Mouse (Mus musculus) right cerebral cortex, postnatal 25 days (tissue): ENCODE measurements around the gene Plac8.

ENCODE experiments used
- DNase-seq: peaks from one replicate; pipeline ENCODE4 v3.0.0; 2022

The Plac8 gene

GRCm38 (mm10) chr5:100572069-100572468 lies at the start of gene Plac8:
Plac8 (minus strand) TSS chr5:100572245.
- no peak for DNase-seq

GRCm38 (mm10) chr5:100620952-100621351 lies 48.9 kb upstream of the Plac8 start:
- no peak for DNase-seq

DNA sequence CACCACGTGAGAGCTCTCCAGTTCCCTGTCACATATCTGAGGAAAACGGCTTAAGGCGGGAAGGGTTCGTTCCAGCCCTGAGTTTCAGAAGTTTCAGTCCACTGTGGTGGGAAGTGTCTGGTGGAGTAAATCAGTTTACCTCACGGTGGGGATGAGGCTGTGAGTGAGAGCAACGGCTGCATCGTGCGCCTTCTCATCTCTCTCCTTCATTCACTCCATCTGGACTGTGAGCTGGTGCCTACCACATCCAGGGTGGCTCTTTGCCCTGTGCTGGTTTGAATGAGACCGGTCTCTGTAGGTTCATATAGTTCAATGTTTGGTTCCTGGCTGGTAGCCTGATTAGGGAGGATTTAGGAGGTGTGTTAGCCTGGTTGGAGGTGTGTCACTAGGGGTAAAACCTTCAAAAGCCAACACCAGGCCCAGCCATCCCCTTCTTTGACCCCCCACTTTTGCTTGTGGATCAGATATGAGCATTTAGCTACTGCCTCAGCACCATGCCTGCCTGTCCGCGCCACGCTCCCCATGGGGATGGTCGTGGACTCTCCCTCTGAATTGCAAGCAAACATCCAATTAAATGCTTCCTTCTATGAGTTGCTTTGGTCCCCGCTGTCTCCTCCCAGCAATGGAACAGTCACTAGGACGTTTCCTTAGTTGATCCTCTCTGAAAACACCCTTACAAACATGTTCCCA lies 47.7 kb upstream of the Plac8 start:
- DNase-seq, result no peak

DNA sequence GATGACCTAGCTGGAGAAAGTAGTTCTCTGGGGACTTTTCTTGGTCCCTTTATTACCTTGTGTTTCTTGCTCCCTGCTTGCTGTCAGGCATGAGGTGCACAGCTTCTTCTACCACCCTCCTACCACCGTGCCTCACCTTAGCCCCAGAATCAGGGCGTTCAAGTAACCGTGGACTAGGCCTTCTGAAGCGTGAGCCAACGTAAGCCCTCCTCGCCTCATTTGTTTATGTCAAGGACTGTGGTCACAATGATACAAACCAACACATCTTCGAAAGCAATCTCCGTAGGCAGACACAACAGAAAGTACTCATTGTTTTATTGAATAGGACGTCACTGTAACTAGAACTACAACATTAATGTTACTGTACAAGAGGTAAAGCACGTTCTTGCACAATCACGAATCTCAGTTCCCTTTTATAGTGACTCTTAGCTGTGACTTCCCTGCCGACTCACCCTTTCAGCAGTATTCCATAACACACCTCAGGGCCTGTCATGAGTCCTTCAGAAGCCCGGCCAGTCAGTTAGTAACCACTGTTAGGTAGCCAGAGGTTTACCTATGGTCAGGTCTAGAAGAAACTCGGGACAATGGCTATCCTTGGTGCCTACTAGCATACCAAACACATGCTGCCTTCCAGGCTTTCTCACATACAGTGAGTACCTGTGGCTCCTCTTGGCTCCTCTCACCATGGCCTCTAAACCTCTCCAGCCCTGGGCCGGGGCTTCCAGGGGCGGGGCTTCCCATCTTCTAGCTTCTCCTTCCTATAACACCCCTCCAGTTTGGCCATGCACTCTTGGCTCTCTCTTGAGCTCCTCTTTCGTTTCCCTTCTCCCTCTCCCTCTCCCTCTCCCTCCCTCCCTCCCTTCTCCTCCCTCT lies 42.1 kb upstream of the Plac8 start:
- DNase-seq, result no peak

- DNase-seq, result no peak
Measured at GRCm38 (mm10) chr5:100607868-100608267, 35.8 kb upstream of the Plac8 start.

DNA sequence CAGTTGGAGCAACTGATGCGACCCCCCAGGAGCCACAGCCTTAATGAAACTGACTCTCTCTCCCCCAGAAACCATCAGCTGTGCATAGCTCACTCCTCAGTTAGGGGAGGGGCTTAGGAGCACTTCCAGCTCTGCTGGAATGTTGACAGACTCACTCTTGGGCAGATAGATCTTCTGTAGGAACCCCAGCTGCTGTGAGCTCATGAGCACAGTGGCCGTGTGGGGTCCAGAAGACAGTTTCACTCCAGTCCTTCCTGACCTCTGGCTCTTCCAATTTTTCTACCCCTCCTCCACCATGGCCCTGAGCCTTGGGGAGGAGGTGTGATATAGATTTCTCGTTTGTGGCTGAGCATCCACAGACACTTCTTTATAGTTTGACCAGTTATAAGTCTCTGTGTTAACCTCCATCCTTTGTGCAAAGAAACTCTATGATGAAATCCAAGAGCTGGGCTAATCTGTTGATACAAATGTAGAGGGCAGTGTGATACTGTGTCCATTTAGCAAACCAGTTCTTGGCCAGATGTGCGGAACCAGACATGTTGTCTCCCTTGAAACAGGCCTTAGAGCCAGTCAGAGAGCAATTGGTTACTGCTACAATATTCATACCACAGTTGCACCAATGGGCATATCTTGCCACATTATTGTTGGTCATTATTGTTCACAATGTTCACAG lies 35.2 kb upstream of the Plac8 start:
- DNase-seq, result no peak

DNA sequence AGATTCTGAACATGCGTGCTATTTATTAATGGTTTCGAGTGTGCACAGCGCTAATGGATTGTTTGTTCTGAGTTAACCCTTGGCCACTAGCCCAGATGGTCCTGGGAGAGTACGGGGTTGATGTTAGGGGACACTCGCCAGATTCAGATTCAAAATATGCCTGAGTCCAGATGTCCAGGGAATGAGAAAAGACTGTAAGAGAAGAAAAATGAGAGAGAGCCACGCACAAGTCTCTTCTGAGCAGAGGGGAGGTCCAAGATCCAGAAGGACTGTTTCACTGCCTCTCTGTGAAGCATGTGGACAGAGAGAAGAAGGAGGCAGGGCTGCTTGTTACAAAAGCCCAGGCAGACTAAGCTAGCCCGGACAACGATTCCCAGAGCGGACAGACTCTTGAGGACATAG lies 33.8 kb upstream of the Plac8 start:
- DNase-seq, result no peak

DNA sequence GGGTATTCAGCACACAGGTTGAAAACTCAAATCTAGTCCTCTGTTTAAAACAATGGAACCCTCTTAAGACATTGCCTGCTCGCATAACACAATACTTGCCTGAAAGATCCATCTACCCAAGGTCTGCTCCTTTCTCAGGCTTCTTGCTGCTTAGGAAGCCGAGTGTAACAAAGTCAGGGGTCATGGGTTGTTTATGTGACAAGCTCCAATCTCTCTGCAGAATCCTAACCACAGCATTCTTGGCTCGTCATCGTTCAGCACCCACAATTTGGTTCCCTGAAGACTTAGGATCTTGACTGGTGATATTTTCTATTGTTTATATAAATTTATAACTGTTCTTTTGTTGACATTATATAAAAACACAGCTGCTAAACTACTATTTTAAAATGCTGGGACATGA lies 32.0 kb upstream of the Plac8 start:
- no peak for DNase-seq

DNA sequence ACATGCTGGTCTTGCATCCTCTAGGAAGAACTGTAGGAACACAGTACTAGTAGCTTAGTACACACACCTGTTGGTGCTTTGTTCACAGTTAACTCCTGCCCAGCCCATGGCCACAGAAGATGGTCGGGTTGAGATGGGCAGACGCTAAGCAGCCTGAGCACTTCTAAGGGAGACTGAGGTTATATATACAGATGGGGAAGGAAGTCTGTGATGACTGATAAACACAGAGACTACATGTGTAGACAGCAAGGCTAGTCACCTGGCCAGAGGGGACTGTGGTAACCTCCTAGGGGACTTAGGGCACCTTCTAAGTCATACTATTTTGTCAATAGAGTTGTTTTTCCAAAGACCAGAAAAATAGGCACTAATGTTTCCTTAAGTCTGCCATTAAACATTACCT lies 29.8 kb upstream of the Plac8 start:
- no peak for DNase-seq

DNA sequence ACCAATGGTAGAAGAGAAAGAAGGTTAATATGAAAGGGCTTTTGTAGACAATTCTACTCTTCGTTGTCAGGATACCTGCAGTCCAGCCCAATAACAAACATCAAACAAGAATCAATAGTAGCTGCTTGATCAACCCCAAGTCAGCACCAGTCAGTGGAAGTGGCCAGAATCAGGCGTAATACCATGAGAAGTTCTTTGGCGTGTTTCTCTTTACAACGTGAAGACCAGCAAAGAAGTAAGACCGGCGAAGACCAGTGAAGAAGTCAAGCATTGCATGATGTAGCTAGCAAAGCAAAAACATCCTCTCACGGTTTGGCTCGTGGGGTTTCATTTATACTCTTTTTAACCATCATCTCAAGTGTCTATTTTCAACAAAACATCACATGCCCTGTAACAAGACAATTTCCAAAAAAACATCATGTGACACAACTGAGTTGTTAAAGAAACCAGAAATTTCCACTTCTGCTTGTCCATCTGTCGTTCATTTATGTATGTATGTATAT lies 27.0 kb upstream of the Plac8 start:
- no peak for DNase-seq

- DNase-seq, result no peak
Measured at GRCm38 (mm10) chr5:100597886-100598485, 25.9 kb upstream of the Plac8 start.

DNA sequence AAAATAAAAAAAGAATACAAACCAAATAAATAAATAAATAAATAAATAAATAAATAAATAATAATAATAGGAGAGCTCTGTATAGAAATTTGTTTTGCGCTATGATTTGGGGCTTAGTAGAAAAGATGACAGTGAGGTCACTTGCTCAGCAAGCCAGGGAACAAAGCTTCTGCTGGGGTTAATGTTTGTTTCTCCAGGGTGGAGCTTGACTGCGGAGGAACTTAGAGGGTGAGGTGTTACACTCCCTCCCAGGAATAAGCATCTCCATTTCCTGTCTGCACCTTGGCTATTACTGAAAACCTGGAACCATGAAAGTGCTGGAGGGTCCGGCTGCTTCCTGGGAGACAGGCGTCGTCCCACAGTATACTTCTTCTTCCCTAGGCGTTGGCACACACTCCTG lies 24.0 kb upstream of the Plac8 start:
- DNase-seq, result no peak

- no peak for DNase-seq
Measured at GRCm38 (mm10) chr5:100594803-100595467, 22.9 kb upstream of the Plac8 start.

DNA sequence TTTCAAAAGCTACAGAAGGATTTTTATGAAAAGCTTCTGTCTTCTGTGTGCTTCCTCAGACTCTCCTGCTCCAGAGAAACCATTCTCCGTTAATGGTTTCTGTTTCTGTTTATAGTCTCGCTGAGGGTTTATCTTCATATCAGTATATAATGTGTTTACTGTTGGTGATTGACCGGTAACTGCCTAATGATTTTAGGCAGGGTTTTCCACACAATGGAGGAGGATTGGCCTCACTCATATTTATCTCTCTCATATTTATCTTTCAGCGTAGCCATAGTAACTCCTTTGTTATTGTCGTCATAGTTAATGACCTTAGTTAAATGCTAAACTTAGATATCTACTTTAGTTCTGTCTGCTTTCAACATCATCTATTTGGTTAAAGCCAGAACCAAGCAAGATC lies 18.5 kb upstream of the Plac8 start:
- DNase-seq, result no peak

- no peak for DNase-seq
Measured at GRCm38 (mm10) chr5:100587626-100588025, 15.6 kb upstream of the Plac8 start.

- no peak for DNase-seq
Measured at GRCm38 (mm10) chr5:100587136-100587535, 15.1 kb upstream of the Plac8 start.

DNA sequence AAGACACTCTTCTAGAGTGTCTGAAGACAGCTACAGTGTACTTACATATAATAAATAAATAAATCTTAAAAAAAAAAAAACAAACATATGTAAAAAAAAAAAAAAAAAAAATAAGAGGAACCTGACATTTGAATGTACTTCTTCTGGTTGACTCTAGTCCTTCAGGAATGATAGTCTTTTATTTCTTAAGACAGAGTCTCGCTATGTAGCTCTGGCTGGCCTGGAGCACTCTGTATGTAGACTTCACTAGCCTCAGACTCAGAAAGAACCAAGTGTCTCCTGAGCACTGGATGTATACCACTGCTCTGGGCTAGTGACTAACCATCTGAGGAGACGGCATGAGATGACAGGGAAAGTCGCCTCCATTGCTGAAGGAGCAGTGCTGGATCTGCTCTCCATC lies 13.6 kb upstream of the Plac8 start:
- DNase-seq, result no peak

DNA sequence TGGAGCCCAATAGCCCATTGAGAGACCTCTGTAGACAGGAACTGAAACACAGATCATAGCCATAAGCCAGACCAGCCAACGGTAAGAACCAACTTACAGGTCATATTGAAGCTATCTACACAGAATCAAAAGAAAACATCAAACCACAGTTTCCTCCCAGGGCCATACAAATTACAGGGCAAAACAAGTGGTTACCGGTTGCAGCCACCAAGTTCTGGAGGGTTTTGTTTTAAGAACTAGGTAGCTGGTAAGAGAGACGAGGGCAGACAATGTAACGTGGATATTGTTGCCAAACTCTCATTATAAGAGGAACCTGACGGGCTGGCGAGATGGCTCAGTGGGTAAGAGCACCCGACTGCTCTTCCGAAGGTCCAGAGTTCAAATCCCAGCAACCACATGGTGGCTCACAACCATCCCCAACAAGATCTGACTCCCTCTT lies 13.2 kb upstream of the Plac8 start:
- DNase-seq, result no peak

GRCm38 (mm10) chr5:100583066-100583465 lies 11.0 kb upstream of the Plac8 start:
- no peak for DNase-seq

- DNase-seq, result no peak
Measured at GRCm38 (mm10) chr5:100582435-100582826, 10.4 kb upstream of the Plac8 start.

DNA sequence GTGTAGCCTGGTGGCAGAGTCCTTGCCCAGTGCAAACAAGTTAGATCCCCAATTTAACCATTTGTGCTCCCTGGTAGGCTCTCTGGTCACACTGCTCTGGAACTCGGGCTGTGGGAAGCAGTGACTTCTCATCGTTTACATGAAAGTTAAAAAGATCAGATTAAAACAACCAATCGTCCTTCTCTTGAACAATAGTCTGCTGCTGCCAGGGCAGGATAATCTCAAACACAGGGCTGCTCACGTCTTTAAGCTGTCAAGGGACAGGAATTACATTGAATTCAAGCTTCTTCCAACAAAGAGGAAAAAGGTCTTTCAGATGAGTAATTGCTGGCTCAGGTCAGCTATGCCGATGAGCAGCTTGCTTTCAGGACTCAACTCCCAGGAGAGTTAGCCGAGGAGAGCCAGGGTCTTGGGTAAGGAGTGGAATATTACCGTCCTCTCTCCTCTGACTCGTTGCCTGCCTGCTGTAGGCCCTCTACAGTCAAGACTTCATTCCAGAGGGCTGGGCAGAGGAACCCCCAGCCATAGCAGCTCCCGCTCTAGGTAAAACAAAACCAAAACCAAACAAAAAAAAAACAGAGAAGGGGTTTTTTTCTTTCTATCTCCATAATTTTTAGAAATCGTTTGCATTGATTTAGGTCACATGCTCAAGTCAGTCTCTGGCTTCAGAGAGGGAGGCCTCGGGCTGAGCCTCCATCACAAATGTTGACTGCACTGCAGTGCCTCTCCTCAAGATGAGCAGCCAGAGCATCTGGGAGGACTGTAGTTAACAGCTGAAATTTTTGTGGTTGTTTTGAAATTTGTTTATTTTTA lies 9.8 kb upstream of the Plac8 start:
- no peak for DNase-seq
